Mouse (Mus musculus) 416B (cell line): Measurements from ENCODE around the gene Atp1b3.
A peak's percentile ranks its signal among the peaks of the same experiment; 100 is the strongest.

ENCODE experiments used
- DNase-seq: peaks from one replicate; pipeline ENCODE4 v3.0.0; 2011; ENCODE audit warnings: low read depth

Atp1b3 gene

DNA sequence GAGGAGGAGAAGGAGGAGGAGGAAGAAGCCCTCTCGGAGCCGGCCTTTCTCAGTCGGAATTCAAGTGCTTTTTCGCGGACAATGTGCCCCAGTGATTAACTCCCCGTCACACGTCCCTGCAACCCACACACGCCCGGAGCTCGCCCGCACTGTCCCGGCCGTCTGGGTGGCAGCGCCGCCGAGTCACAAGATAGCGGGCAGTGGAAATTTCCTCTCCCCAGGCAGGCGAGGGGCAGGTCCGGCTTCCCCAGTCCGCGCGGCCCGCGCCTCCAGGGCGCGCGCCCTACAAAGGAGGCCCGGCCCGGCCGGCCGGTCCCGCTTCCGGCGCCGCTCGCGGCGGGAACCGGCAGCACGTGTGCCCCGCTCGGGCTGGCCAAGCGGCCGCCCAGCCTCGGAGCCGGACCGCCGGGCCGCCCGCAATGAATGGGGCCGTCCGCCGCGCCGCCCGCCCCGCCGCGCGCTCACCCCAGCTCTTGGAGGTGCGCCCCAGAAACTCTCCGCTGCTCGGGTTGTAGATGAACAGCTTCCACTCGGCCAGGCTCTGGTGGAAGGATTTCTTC lies 581 bp downstream of the Atp1b3 start:
- peak; percentile 54 for DNase-seq

DNA sequence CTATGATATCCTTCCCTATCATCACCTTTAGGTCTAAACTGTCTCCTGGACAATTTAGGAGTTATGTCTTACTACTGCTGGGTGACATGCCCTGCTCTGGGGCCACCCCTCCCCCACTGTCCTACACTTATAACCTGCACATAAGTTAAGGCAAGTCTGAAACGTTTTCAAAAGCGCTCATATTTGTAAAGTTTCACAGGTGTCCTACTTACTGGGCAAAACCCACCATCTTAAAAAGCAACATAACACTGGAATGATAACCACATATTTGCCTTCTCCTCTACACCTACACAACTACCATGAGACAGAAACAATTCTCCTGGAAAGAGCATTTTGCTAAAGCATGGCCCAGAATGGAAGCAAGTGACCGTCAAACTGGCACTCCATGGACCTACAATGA lies 4.2 kb downstream of the Atp1b3 start:
- DNase-seq = no peak

DNA sequence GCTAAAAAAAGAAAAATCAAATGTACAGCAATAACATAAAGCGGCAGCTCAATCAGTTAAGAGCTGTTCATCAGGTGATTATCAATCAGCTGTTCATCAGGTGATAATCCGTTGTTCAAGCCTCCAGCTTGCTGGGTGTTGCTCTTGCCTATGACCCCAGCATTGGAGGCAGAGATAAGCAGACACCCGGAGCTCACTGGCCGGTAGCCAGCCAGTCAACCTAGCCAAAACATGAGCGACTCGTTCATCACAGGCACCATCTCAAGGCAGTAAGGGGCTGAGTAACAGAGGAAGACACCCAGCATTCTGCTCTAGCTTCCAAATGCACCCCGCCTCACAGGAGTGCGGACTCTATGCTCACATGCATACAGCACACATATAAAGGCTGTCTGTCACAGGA lies 10.4 kb downstream of the Atp1b3 start:
- peak; percentile 81 for DNase-seq

- DNase-seq = no peak
Measured at GRCm38 (mm10) chr9:96353121-96353769, 11.0 kb downstream of the Atp1b3 start.

- peak; percentile 21 for DNase-seq
Measured at GRCm38 (mm10) chr9:96351771-96352170, 12.5 kb downstream of the Atp1b3 start.

DNA sequence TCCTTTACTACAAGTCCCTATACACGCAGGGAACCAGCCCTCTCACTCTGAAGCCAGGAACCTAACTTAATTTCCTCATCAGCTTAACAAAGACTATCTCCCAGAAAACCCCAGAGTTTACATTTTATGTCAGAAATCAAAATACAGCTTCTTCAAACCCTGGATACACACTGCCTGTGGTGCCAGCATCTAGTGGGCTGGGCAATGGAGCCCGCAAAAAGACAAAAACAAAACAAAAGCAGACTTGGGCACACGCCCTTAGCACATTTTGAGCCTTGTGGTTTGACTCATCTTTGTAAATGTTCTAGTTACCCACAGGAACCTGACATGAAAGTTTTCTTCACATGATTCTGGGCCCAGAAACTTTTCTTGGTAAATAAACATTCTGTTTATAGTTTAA lies 13.8 kb downstream of the Atp1b3 start:
- peak; percentile 47 for DNase-seq

DNA sequence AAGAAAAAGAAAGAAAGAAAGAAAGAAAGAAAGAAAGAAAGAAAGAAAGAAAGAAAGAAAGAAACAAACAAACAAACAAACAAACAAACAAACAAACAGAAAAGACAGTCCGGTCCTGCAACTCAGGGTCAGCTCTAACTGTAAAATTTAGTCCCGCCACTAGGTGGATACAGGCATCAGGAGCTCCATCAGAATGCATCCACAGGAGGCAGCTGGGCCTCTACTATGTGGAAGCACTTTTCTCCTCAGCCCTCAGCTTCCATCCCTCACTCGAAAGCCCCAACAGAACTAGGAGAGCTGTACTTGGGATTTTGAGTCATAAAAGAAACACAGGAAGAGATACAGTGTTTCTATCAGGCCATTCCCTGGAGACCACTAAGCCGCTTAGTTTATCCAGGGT lies 14.2 kb downstream of the Atp1b3 start:
- peak; percentile 77 for DNase-seq

DNA sequence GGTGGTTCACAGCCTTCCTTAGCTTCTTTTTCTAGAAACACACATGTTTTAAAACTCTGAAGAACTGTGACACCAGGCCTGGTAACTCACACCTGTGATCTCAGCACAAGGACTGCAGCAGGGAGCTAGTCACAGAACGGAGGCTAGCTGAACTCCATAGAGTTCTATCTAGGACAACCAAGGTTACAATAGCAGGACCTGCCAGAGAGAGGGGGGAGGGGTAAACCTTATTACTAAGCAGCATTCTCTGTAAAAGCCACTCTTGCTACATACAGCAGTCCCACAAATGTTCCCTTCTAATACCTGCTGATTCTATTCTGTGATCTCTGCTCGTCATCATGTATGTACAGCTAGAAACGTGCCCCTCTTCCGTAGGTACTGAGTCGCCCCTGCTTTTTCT lies 15.4 kb downstream of the Atp1b3 start:
- no peak for DNase-seq

DNA sequence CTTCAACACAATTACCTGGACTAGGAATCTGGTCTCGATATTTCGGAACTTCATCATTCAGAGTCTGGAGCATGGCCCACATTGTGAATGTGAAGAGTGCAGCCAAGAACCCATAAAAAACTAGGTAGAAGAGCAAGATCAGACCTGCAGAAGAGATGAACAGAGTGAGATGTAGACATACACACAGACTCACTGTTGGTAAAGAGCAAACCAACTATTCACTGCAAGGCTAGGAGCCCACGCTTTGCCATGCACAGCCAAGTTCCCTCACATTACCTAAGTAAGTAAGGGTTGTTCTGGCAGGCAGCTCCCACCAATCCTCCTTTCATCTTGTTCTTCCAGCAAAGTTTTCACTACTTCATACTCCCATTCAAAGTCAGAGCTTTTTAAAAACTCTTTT lies 18.5 kb downstream of the Atp1b3 start:
- DNase-seq = no peak

GRCm38 (mm10) chr9:96331146-96331545 lies 33.1 kb downstream of the Atp1b3 start:
- no peak for DNase-seq

GRCm38 (mm10) chr9:96328226-96328625 lies 36.0 kb downstream of the Atp1b3 start:
- DNase-seq = no peak

- peak; percentile 32 for DNase-seq
Measured at GRCm38 (mm10) chr9:96326496-96326923, 37.7 kb downstream of the Atp1b3 start.

DNA sequence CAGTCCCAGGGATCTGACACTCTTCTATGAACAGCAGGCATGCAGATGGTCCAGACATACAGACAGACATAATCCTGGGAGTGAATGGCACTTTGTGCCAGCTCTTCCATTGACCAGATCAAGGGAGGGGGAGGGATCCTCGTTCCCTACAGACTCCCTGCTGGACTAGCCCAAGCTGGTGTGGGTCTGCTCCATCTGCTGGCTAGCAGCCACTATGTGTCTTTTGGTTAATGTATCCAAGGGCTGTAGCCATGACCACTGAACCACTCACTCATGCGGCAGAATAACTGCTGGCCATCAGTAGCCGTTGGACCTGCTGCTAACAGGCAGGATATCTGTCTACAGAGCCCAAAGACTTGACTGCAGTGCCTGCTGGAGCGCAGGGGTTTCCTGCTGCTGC lies 39.7 kb downstream of the Atp1b3 start:
- no peak for DNase-seq

GRCm38 (mm10) chr9:96322411-96323152 lies 41.7 kb downstream of the Atp1b3 start:
- no peak for DNase-seq

DNA sequence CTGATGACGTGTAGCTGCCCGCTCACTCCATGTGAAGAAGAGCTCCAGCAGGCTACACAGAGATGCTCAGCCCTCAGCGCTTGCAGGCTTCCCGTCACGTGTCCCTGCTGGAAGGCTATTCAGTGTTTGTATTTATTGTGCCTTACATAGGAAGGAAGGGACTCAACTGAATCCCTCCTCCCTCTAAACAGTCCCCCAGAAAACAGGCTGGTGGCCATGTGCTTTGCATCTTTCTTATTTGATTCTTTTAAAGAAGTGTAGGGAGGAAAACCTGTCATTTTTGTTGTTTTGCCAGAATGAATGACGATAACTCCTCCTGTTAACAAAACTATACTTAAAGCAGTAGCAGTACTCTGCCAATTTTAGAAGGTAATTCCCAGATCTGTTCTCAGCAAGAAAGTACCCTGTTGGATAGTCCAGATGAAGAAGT lies 43.7 kb downstream of the Atp1b3 start:
- DNase-seq = no peak

GRCm38 (mm10) chr9:96319333-96319732 lies 44.9 kb downstream of the Atp1b3 start:
- DNase-seq = no peak

GRCm38 (mm10) chr9:96312074-96312473 lies 52.2 kb downstream of the Atp1b3 start:
- no peak for DNase-seq

GRCm38 (mm10) chr9:96308816-96309215 lies 55.4 kb downstream of the Atp1b3 start:
- no peak for DNase-seq

GRCm38 (mm10) chr9:96299324-96300008 lies 64.8 kb downstream of the Atp1b3 start:
- DNase-seq = no peak

- no peak for DNase-seq
Measured at GRCm38 (mm10) chr9:96292144-96292543, 72.1 kb downstream of the Atp1b3 start.

DNA sequence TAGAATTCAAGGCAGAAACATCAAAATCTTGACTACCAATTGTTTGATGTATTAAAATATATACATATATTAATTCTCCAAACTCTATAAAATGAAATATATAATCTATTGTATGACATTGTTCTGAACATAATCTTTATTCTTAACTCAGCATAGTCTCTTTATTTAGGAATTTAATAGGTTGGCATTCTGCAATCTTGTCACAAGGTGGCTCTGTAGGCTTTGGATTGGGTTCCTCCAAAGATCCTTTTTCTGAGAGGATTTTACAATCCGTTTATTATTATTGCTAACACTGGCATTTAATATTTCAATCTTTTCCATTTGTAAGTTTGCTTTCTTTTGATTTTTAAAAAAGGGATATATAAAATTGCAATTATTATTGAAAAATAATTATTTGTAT lies 79.3 kb downstream of the Atp1b3 start:
- peak; percentile 62 for DNase-seq
